Mouse (Mus musculus) stomach, embryonic 14.5 days (tissue): Measurements from ENCODE around the gene Il9r. TPM values are rescaled to one million over a fixed set of nuclear protein-coding genes. Genes with fewer than 3 reads are reported as not detected.

Experiments
- ATAC-seq: fragments of 200-750 bp; cut with Nextera tagmentation; 2 replicates; pipeline ENCODE4 v1.8.0; 2017; ENCODE audit warnings: low read depth, moderate TSS enrichment; ENCODE audit not compliant: insufficient number of reproducible peaks, insufficient read depth, low FRiP score
- H3K27ac ChIP-seq: fragments of 300-500 bp; sonication (generic); 2 replicates; pipeline ENCODE4 v1.5.1; 2014; ENCODE audit warnings: mild to moderate bottlenecking, low read length, moderate library complexity, mixed read lengths
- H3K27me3 ChIP-seq: fragments of 300-500 bp; sonication (generic); 2 replicates; pipeline ENCODE4 v1.6.1; 2014; ENCODE audit warnings: low read length, control low read depth, mixed read lengths; ENCODE audit not compliant: control insufficient read depth, insufficient read depth
- H3K36me3 ChIP-seq: fragments of 300-500 bp; sonication (generic); 2 replicates; pipeline ENCODE4 v1.6.1; 2014; ENCODE audit warnings: mild to moderate bottlenecking, control low read depth, low read length, moderate library complexity, mixed read lengths; ENCODE audit not compliant: control insufficient read depth, insufficient read depth
- H3K4me1 ChIP-seq: fragments of 300-500 bp; sonication (generic); 2 replicates; pipeline ENCODE4 v1.6.1; 2014; ENCODE audit warnings: low read length, control low read depth, mixed read lengths; ENCODE audit not compliant: control insufficient read depth, insufficient read depth
- H3K4me2 ChIP-seq: fragments of 300-500 bp; sonication (generic); replicated peaks from 2 replicates; pipeline ENCODE4 v1.6.1; 2014; ENCODE audit warnings: low read depth, low read length, control low read depth
- H3K4me3 ChIP-seq: fragments of 300-500 bp; sonication (generic); 2 replicates; pipeline ENCODE4 v1.5.1; 2014; ENCODE audit warnings: low read depth, low read length, control low read depth
- H3K9ac ChIP-seq: fragments of 300-500 bp; sonication (generic); replicated peaks from 2 replicates; pipeline ENCODE4 v1.6.1; 2014; ENCODE audit warnings: low read depth, mild to moderate bottlenecking, control low read depth, low read length, moderate library complexity, mixed read lengths
- H3K9me3 ChIP-seq: fragments of 300-500 bp; sonication (generic); 2 replicates; pipeline ENCODE4 v1.6.1; 2016; ENCODE audit warnings: low read depth, low read length, control low read depth; ENCODE audit not compliant: control insufficient read depth
- WGBS: fragments of 180-500 bp; shearing (Covaris S2); extraction: QIAGEN DNeasy Blood & Tissue Kit; methylation state at CpG from one replicate; pipeline ENCODE4 v1.1.7; 2014; 5-methylcytosine and 5-hydroxymethylcytosine counted together
- polyA plus RNA-seq: library from polyadenylated mRNA; unstranded; fragments of >200 nt; fragmentation: Nextera tagmentation; extraction: Ambion mirVana; gene quantifications from 2 replicates; pipeline ENCODE4 v1.2.1, GENCODE M21; 2014

Gene Il9r
- polyA plus RNA-seq, 1 experiment from 2014 or later: 0.06 TPM

- no peak overlapping the region for H3K9ac ChIP-seq
- no peaks in the 10 kb centered on the region for H3K36me3 ChIP-seq
- no peak overlapping the region for H3K4me2 ChIP-seq
- no peak overlapping the region for H3K4me3 ChIP-seq
- no peaks in the 10 kb centered on the region for H3K9me3 ChIP-seq
- no peak for ATAC-seq
- no peaks in the 10 kb centered on the region for H3K27me3 ChIP-seq
- no peak overlapping the region for H3K27ac ChIP-seq
- 84% methylated on average over 9 of the region's 9 CpGs for WGBS
- H3K4me1 ChIP-seq: no peaks in the 10 kb centered on the region
Measured at GRCm38 (mm10) chr11:32190119-32190518, 10.0 kb downstream of the Il9r start.

GRCm38 (mm10) chr11:32189434-32189833, 10.6 kb downstream of the Il9r start:
- 68% methylated on average over 5 of the region's 5 CpGs for WGBS
- H3K27ac ChIP-seq: no peak overlapping the region

GRCm38 (mm10) chr11:32188881-32189280, 11.2 kb downstream of the Il9r start:
- no peaks in the 10 kb centered on the region for H3K27me3 ChIP-seq
- H3K36me3 ChIP-seq: no peaks in the 10 kb centered on the region
- no peak overlapping the region for H3K9ac ChIP-seq
- no peaks in the 10 kb centered on the region for H3K9me3 ChIP-seq
- no peak overlapping the region for H3K4me2 ChIP-seq
- no peak for ATAC-seq
- H3K4me1 ChIP-seq: no peaks in the 10 kb centered on the region
- WGBS: 83% methylated on average over 12 of the region's 12 CpGs
- no peak overlapping the region for H3K4me3 ChIP-seq
- no peak overlapping the region for H3K27ac ChIP-seq

More at GRCm38 (mm10) chr11:32189434-32189833, 10.6 kb downstream of the Il9r start:
- no peaks in the 10 kb centered on the region for H3K27me3 ChIP-seq
- H3K9me3 ChIP-seq: no peaks in the 10 kb centered on the region
- ATAC-seq: no peak
- H3K9ac ChIP-seq: no peak overlapping the region
- H3K36me3 ChIP-seq: no peaks in the 10 kb centered on the region
- H3K4me3 ChIP-seq: no peak overlapping the region
- no peak overlapping the region for H3K4me2 ChIP-seq
- H3K4me1 ChIP-seq: no peaks in the 10 kb centered on the region

GRCm38 (mm10) chr11:32187256-32187655, 12.8 kb downstream of the Il9r start:
- WGBS: 86% methylated on average over 4 of the region's 4 CpGs
- no peak overlapping the region for H3K4me2 ChIP-seq

GRCm38 (mm10) chr11:32186031-32186430, 14.0 kb downstream of the Il9r start:
- Histone ChIP-seq H3K4me3 (no peak overlapping the region), H3K36me3 (no peaks in the 10 kb centered on the region), H3K4me1 (no peaks in the 10 kb centered on the region), H3K4me2 (no peak overlapping the region), H3K9ac (no peak overlapping the region), H3K9me3 (no peaks in the 10 kb centered on the region), H3K27me3 (no peaks in the 10 kb centered on the region), H3K27ac (no peak overlapping the region)
- 76% methylated on average over 3 of the region's 3 CpGs for WGBS
- no peak for ATAC-seq

More at GRCm38 (mm10) chr11:32187256-32187655, 12.8 kb downstream of the Il9r start:
- no peaks in the 10 kb centered on the region for H3K27me3 ChIP-seq
- H3K9ac ChIP-seq: no peak overlapping the region
- no peak overlapping the region for H3K4me3 ChIP-seq
- H3K36me3 ChIP-seq: no peaks in the 10 kb centered on the region
- no peaks in the 10 kb centered on the region for H3K9me3 ChIP-seq
- no peaks in the 10 kb centered on the region for H3K4me1 ChIP-seq
- ATAC-seq: no peak
- H3K27ac ChIP-seq: no peak overlapping the region

- WGBS: 87% methylated on average over 8 of the region's 8 CpGs
- no peak for ATAC-seq
- Histone ChIP-seq H3K27me3 (no peaks in the 10 kb centered on the region), H3K36me3 (no peaks in the 10 kb centered on the region), H3K9ac (no peak overlapping the region), H3K4me3 (no peak overlapping the region), H3K4me2 (no peak overlapping the region), H3K27ac (no peak overlapping the region), H3K4me1 (no peaks in the 10 kb centered on the region), H3K9me3 (no peaks in the 10 kb centered on the region)
Measured at GRCm38 (mm10) chr11:32184469-32184868, 15.6 kb downstream of the Il9r start.

GRCm38 (mm10) chr11:32181973-32182868, 17.9 kb downstream of the Il9r start:
- H3K36me3 ChIP-seq: no peaks in the 10 kb centered on the region

GRCm38 (mm10) chr11:32181246-32181645, 18.8 kb downstream of the Il9r start:
- Histone ChIP-seq H3K4me1 (no peaks in the 10 kb centered on the region), H3K9me3 (no peaks in the 10 kb centered on the region), H3K4me2 (no peak overlapping the region), H3K27me3 (no peaks in the 10 kb centered on the region), H3K27ac (no peak overlapping the region), H3K9ac (no peak overlapping the region), H3K4me3 (no peak overlapping the region), H3K36me3 (no peaks in the 10 kb centered on the region)
- WGBS: 85% methylated on average over 4 of the region's 4 CpGs
- no peak for ATAC-seq

More at GRCm38 (mm10) chr11:32181973-32182868, 17.9 kb downstream of the Il9r start:
- Histone ChIP-seq H3K27ac (no peak overlapping the region), H3K27me3 (no peaks in the 10 kb centered on the region), H3K4me3 (no peak overlapping the region), H3K9ac (no peak overlapping the region), H3K9me3 (no peaks in the 10 kb centered on the region), H3K4me2 (no peak overlapping the region), H3K4me1 (no peaks in the 10 kb centered on the region)
- ATAC-seq: no peak
- 45% methylated on average over 24 of the region's 25 CpGs for WGBS
